Mouse (Mus musculus): ENCODE measurements around the gene Cstl1.
"Not testable (repeated sequence)": the region's sequence is repeated elsewhere in the genome, so short reads cannot be mapped to it uniquely, and the experiment has no call there.

Cstl1 gene

GRCm38 (mm10) chr2:148750058-148750457 lies at the start of gene Cstl1:
Gene Cstl1 (plus strand): TSS chr2:148750358.
- no peak for DNase-seq

- peak; percentile 62 for DNase-seq
These were observed 43.6 kb upstream of the Cstl1 start for GRCm38 (mm10) chr2:148706409-148707201.

GRCm38 (mm10) chr2:148707202-148707530 lies 43.0 kb upstream of the Cstl1 start:
- no peak for DNase-seq

- DNase-seq, result no peak
These were observed 37.8 kb upstream of the Cstl1 start for GRCm38 (mm10) chr2:148712326-148712725.

GRCm38 (mm10) chr2:148717072-148717471 lies 33.1 kb upstream of the Cstl1 start:
- DNase-seq, result no peak

- DNase-seq, result no peak
These were observed 30.7 kb upstream of the Cstl1 start for GRCm38 (mm10) chr2:148719271-148719995.

- DNase-seq, result peak; percentile 11
These were observed 18.4 kb upstream of the Cstl1 start for GRCm38 (mm10) chr2:148731614-148732326.

GRCm38 (mm10) chr2:148732327-148733000 lies 17.7 kb upstream of the Cstl1 start, which contains the start of gene Napb:
Gene Napb (minus strand): TSS chr2:148732467.
- DNase-seq, result peak; percentile 96

GRCm38 (mm10) chr2:148743001-148743400 lies 7.2 kb upstream of the Cstl1 start:
- no peak for DNase-seq

GRCm38 (mm10) chr2:148743846-148744407 lies 6.2 kb upstream of the Cstl1 start:
- DNase-seq, result no peak

GRCm38 (mm10) chr2:148751893-148752813 lies 2.0 kb downstream of the Cstl1 start:
- DNase-seq, result peak; percentile 88

GRCm38 (mm10) chr2:148754310-148754846 lies 4.2 kb downstream of the Cstl1 start:
- no peak for DNase-seq

- DNase-seq, result peak; percentile 77
These were observed 13.7 kb downstream of the Cstl1 start for GRCm38 (mm10) chr2:148763648-148764388.

- not testable (repeated sequence) for DNase-seq
These were observed 21.2 kb downstream of the Cstl1 start, which contains the start of gene Cst11 for GRCm38 (mm10) chr2:148771397-148771796. Gene Cst11 (minus strand): TSS chr2:148771497.

GRCm38 (mm10) chr2:148781709-148782108 lies 31.6 kb downstream of the Cstl1 start, which contains the start of gene 8030411F24Rik:
Gene 8030411F24Rik (plus strand): TSS chr2:148782009.
- no peak for DNase-seq

- DNase-seq, result no peak
These were observed 39.0 kb downstream of the Cstl1 start, which contains the start of gene Cst12 for GRCm38 (mm10) chr2:148789142-148789541. Gene Cst12 (plus strand): TSS chr2:148789361.

GRCm38 (mm10) chr2:148798485-148798884 lies 48.3 kb downstream of the Cstl1 start, which contains the start of gene Cst8:
Gene Cst8 (plus strand): TSS chr2:148798785.
- peak; percentile 31 for DNase-seq

GRCm38 (mm10) chr2:148801491-148801921 lies 51.3 kb downstream of the Cstl1 start:
- DNase-seq, result peak; percentile 49

Measured in lung, postnatal 36 days (tissue).